Mouse (Mus musculus) myocyte (in vitro differentiated cells): ENCODE results near the gene Snapc5. TPM values are rescaled to one million over a fixed set of nuclear protein-coding genes. Genes with fewer than 3 reads are reported as not detected.

ENCODE experiments used
- H3K27me3 ChIP-seq: one replicate; pipeline ENCODE4 v1.6.1; 2011; ENCODE audit not compliant: control insufficient read depth, insufficient read depth, insufficient read length
- H3K36me3 ChIP-seq: one replicate; pipeline ENCODE4 v1.6.1; 2011; ENCODE audit not compliant: control insufficient read depth, insufficient read depth
- H3K4me2 ChIP-seq: one replicate; pipeline ENCODE4 v1.6.1; 2011; ENCODE audit warnings: low read depth, control low read depth
- H3K4me3 ChIP-seq: one replicate; pipeline ENCODE4 v1.5.1; 2011; ENCODE audit warnings: mild to moderate bottlenecking, control low read depth, moderate library complexity
- H3K79me2 ChIP-seq: one replicate; pipeline ENCODE4 v1.6.1; 2011; ENCODE audit not compliant: control insufficient read depth, insufficient read depth
- H3ac ChIP-seq: one replicate; pipeline ENCODE4 v1.6.1; 2011; ENCODE audit not compliant: control insufficient read depth, insufficient read length
- CEBPB ChIP-seq: IDR thresholded peaks from 2 replicates; pipeline ENCODE4 v1.6.1; 2011; ENCODE audit warnings: mild to moderate bottlenecking, moderate library complexity; ENCODE audit not compliant: poor library complexity, insufficient read depth, severe bottlenecking
- E2F4 ChIP-seq: IDR thresholded peaks from one replicate; pipeline ENCODE4 v1.6.1; 2011; ENCODE audit warnings: mild to moderate bottlenecking, control low read depth, moderate library complexity; ENCODE audit not compliant: insufficient read depth
- MAX ChIP-seq: IDR thresholded peaks from one replicate; pipeline ENCODE4 v1.6.1; 2011; ENCODE audit warnings: low read depth, mild to moderate bottlenecking, control low read depth
- MYOD1 ChIP-seq, 3 experiments: IDR thresholded peaks; one replicate each; pipeline ENCODE4 v1.6.1; 2011; ENCODE audit warnings: control low read depth in 2 of 3, low read depth in 2 of 3, mild to moderate bottlenecking in 2 of 3, moderate library complexity in 1 of 3; ENCODE audit not compliant: insufficient read length in 2 of 3, control insufficient read depth in 1 of 3
- MYOG ChIP-seq, 3 experiments: IDR thresholded peaks; one replicate each; pipeline ENCODE4 v1.6.1; 2011; ENCODE audit warnings: control low read depth in 2 of 3, low read depth in 2 of 3, mild to moderate bottlenecking in 2 of 3; ENCODE audit not compliant: insufficient read length in 2 of 3, control insufficient read depth in 1 of 3, insufficient read depth in 1 of 3
- POLR2A ChIP-seq: IDR thresholded peaks from one replicate; pipeline ENCODE4 v1.6.1; 2011; ENCODE audit warnings: low read depth, mild to moderate bottlenecking, control low read depth, moderate library complexity; ENCODE audit not compliant: insufficient read length
- POLR2AphosphoS2 ChIP-seq: IDR thresholded peaks from one replicate; pipeline ENCODE4 v1.6.1; 2011; ENCODE audit warnings: low read depth, control low read depth; ENCODE audit not compliant: insufficient read length
- REST ChIP-seq: IDR thresholded peaks from one replicate; pipeline ENCODE4 v1.6.1; 2011; ENCODE audit warnings: mild to moderate bottlenecking, control low read depth, moderate library complexity; ENCODE audit not compliant: insufficient read depth, insufficient read length
- SRF ChIP-seq: IDR thresholded peaks from one replicate; pipeline ENCODE4 v1.6.1; 2011; ENCODE audit warnings: low read depth; ENCODE audit not compliant: control insufficient read depth, insufficient read length
- TCF12 ChIP-seq: IDR thresholded peaks from one replicate; pipeline ENCODE4 v1.6.1; 2011; ENCODE audit warnings: mild to moderate bottlenecking, control low read depth; ENCODE audit not compliant: poor library complexity, insufficient read depth, severe bottlenecking
- TCF3 ChIP-seq: IDR thresholded peaks from one replicate; pipeline ENCODE4 v1.6.1; 2011; ENCODE audit warnings: low read depth, control low read depth; ENCODE audit not compliant: insufficient read length
- USF1 ChIP-seq: IDR thresholded peaks from one replicate; pipeline ENCODE4 v1.6.1; 2011; ENCODE audit warnings: low read depth, mild to moderate bottlenecking, control low read depth, moderate library complexity
- polyA plus RNA-seq: library from polyadenylated mRNA; unstranded; fragments of >200 nt; fragmentation: generic; extraction: Trizol; gene quantifications from one replicate; pipeline ENCODE4 v1.2.1, GENCODE M21; 2012; ENCODE audit warnings: missing spikeins

Gene Snapc5
- polyA plus RNA-seq, 1 experiment, result 6.0 TPM

DNA sequence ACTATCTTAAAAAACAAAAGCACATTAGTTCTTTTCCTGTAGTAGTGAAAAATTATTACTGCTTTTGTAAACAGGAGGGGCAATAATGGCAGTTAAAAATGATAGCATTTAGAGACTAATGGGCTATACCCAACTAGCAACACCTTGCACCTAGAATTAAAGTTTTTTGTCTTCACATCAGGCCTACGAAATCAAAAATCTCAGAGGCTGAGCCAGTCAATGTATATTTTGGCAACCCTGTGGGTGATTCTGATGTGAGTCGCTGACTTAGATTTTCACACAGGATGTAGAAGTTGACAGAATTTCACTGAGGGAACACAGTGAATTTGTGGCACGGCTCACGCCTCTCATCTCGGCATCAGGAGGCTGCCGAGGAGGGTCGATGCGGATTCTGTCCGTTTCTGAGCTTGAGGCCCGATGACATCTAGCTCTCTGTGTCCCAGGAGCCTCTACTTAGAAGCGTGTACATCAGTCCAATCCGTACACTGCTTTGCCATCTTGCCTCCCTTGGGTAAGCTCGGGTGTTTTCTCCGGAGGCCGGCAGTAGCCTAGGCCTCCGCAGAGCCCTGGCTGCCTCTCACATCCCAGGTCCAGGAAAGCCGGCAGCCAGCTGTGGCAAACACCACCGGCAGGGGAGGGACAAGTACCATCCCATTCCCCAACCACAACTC, 6.8 kb upstream of the Snapc5 start:
- Histone ChIP-seq H3K36me3 (peaks cover 27% of the 10 kb centered on the region), H3ac (peak overlapping the region; percentile 68)
- no peak for TF ChIP-seq USF1
- no peak for TF ChIP-seq TCF3
- TF ChIP-seq TCF12, result no peak
- TF ChIP-seq MYOD1 (IDR thresholded peaks at IDR 0.05; ENCODE audit: control insufficient read depth in 1 of 3, insufficient read length in 2 of 3, low read depth in 2 of 3), result no peak
- TF ChIP-seq POLR2AphosphoS2, result no peak
- TF ChIP-seq REST, result no peak
- no peak for TF ChIP-seq E2F4
- TF ChIP-seq POLR2A, result no peak
- no peak for TF ChIP-seq MYOG (IDR thresholded peaks at IDR 0.05; ENCODE audit: control insufficient read depth in 1 of 3, insufficient read depth in 1 of 3, insufficient read length in 2 of 3, low read depth in 2 of 3)
- no peak for TF ChIP-seq CEBPB
- TF ChIP-seq SRF, result no peak
- TF ChIP-seq MAX, result no peak

GRCm38 (mm10) chr9:64172816-64173665, 6.0 kb upstream of the Snapc5 start, which contains the start of the genes Zwilch and Rpl4:
Gene Zwilch (minus strand): TSS chr9:64173104.
Gene Rpl4 (plus strand): TSS chr9:64173375.
- H3ac ChIP-seq, result peak within 1 kb of the TSS; percentile 68
- H3K27me3 ChIP-seq, result no peaks in the 10 kb centered on the region
- H3K4me3 ChIP-seq, result peak within 1 kb of the TSS; percentile 99
- H3K4me2 ChIP-seq, result peak within 1 kb of the TSS; percentile 92
- H3K79me2 ChIP-seq, result peaks cover 57% of the 10 kb centered on the region
- TF ChIP-seq MYOD1 (IDR thresholded peaks at IDR 0.05; ENCODE audit: control insufficient read depth in 1 of 3, insufficient read length in 2 of 3, low read depth in 2 of 3) (no peak), REST (peak; percentile 27), MAX (no peak), TCF3 (no peak), POLR2AphosphoS2 (peak; percentile 95), CEBPB (no peak), E2F4 (peak; percentile 98), POLR2A (peak; percentile 88), TCF12 (no peak)
- H3K36me3 ChIP-seq, result peaks cover 34% of the 10 kb centered on the region

More for the DNA sequence above, 6.8 kb upstream of the Snapc5 start:
- Histone ChIP-seq H3K79me2 (peaks cover 57% of the 10 kb centered on the region), H3K4me3 (peak overlapping the region; percentile 99), H3K27me3 (no peaks in the 10 kb centered on the region), H3K4me2 (peak overlapping the region; percentile 73)

GRCm38 (mm10) chr9:64173666-64174220, 5.3 kb upstream of the Snapc5 start:
- Histone ChIP-seq H3K4me2 (peak overlapping the region; percentile 92), H3K79me2 (peaks cover 57% of the 10 kb centered on the region), H3K4me3 (peak overlapping the region; percentile 99), H3K27me3 (no peaks in the 10 kb centered on the region), H3K36me3 (peaks cover 41% of the 10 kb centered on the region), H3ac (peak overlapping the region; percentile 68)
- TF ChIP-seq CEBPB (no peak), MYOG (IDR thresholded peaks at IDR 0.05; ENCODE audit: control insufficient read depth in 1 of 3, insufficient read depth in 1 of 3, insufficient read length in 2 of 3, low read depth in 2 of 3) (no peak), POLR2A (no peak), SRF (no peak), USF1 (no peak), MAX (no peak), TCF12 (no peak), MYOD1 (IDR thresholded peaks at IDR 0.05; ENCODE audit: control insufficient read depth in 1 of 3, insufficient read length in 2 of 3, low read depth in 2 of 3) (no peak), POLR2AphosphoS2 (no peak), REST (no peak), TCF3 (no peak), E2F4 (no peak)

- Histone ChIP-seq H3K4me2 (peak overlapping the region; percentile 92), H3K36me3 (peaks cover 45% of the 10 kb centered on the region), H3K27me3 (no peaks in the 10 kb centered on the region), H3K4me3 (peak overlapping the region; percentile 99), H3K79me2 (peaks cover 57% of the 10 kb centered on the region), H3ac (no peak overlapping the region)
- TF ChIP-seq SRF (no peak), MAX (no peak), MYOG (IDR thresholded peaks at IDR 0.05; ENCODE audit: control insufficient read depth in 1 of 3, insufficient read depth in 1 of 3, insufficient read length in 2 of 3, low read depth in 2 of 3) (no peak), REST (no peak), POLR2AphosphoS2 (no peak), POLR2A (no peak), E2F4 (no peak)
Observed at GRCm38 (mm10) chr9:64174341-64174740, 4.7 kb upstream of the Snapc5 start.
